Mouse (Mus musculus) stomach, adult 2 months (tissue): ENCODE data around the gene Gm5458. TPM values are rescaled to one million over a fixed set of nuclear protein-coding genes. Genes with fewer than 3 reads are reported as not detected.

Experiments used
- polyA plus RNA-seq: library from polyadenylated mRNA; depleted of rRNA; stranded (reverse); fragments of >200 nt; gene quantifications from 2 replicates; pipeline ENCODE4 v1.2.3, GENCODE M21; 2012; rRNA removed

The Gm5458 gene
- polyA plus RNA-seq: not detected in 2 replicates

GRCm38 (mm10) chr14:19602481-19602880 is at the start of gene Gm5458:
Gm5458 (minus strand) TSS chr14:19602581.

GRCm38 (mm10) chr14:19584804-19585667 is 17.3 kb downstream of the Gm5458 start, which contains the start of gene Gm2237:
Gm2237 (minus strand) TSS chr14:19585135.

GRCm38 (mm10) chr14:19549863-19550262 is 52.5 kb downstream of the Gm5458 start, which contains the start of gene Gm2244:
Gm2244 (minus strand) TSS chr14:19549963.

Other genes with a start within 250 kb of the Gm5458 start
- not detected in 2 replicates for gene Gm21738, start 183.7 kb downstream of the Gm5458 start, polyA plus RNA-seq
- not detected in 2 replicates for gene Gm2244, start 52.6 kb downstream of the Gm5458 start, polyA plus RNA-seq
- 0.03 TPM in 1 of 2 replicates, not detected in the other for gene Gm2237, start 17.4 kb downstream of the Gm5458 start, polyA plus RNA-seq
- 2.5 and 4.1 TPM in 2 replicates for gene Nid2, start 148.7 kb upstream of the Gm5458 start, polyA plus RNA-seq
- 4.3 and 4.4 TPM in 2 replicates for gene Rtraf, start 221.2 kb upstream of the Gm5458 start, polyA plus RNA-seq